Mouse (Mus musculus) hindbrain, embryonic 13.5 days (tissue): ENCODE results near the gene 2410015M20Rik. TPM values are rescaled to one million over a fixed set of nuclear protein-coding genes. Genes with fewer than 3 reads are reported as not detected.
"Not testable (repeated sequence)": the region's sequence is repeated elsewhere in the genome, so short reads cannot be mapped to it uniquely, and the experiment has no call there.

Experiments
- ATAC-seq: fragments of 200-750 bp; cut with Nextera tagmentation; 2 replicates; pipeline ENCODE4 v1.8.0; 2017; ENCODE audit warnings: moderate TSS enrichment; ENCODE audit not compliant: low FRiP score
- H3K27ac ChIP-seq: fragments of 300-500 bp; sonication (generic); 2 replicates; pipeline ENCODE4 v1.5.1; 2015; ENCODE audit warnings: inconsistent platforms, mild to moderate bottlenecking, moderate library complexity
- H3K27me3 ChIP-seq: fragments of 300-500 bp; sonication (generic); 2 replicates; pipeline ENCODE4 v1.6.1; 2015; ENCODE audit warnings: mild to moderate bottlenecking, inconsistent platforms
- H3K36me3 ChIP-seq: fragments of 300-500 bp; sonication (generic); 2 replicates; pipeline ENCODE4 v1.6.1; 2015; ENCODE audit warnings: mild to moderate bottlenecking, inconsistent platforms
- H3K4me1 ChIP-seq: fragments of 300-500 bp; sonication (generic); replicated peaks from 2 replicates; pipeline ENCODE4 v1.6.1; 2015; ENCODE audit warnings: inconsistent platforms
- H3K4me2 ChIP-seq: fragments of 300-500 bp; sonication (generic); 2 replicates; pipeline ENCODE4 v1.6.1; 2015; ENCODE audit warnings: inconsistent platforms, mild to moderate bottlenecking, moderate library complexity
- H3K4me3 ChIP-seq: fragments of 300-500 bp; sonication (generic); 2 replicates; pipeline ENCODE4 v1.5.1; 2015; ENCODE audit warnings: mild to moderate bottlenecking, inconsistent platforms
- H3K9ac ChIP-seq: fragments of 300-500 bp; sonication (generic); 2 replicates; pipeline ENCODE4 v1.6.1; 2015; ENCODE audit warnings: mild to moderate bottlenecking, inconsistent platforms
- H3K9me3 ChIP-seq: fragments of 300-500 bp; sonication (generic); 2 replicates; pipeline ENCODE4 v1.6.1; 2016; ENCODE audit warnings: inconsistent platforms
- WGBS: fragments of 180-500 bp; shearing (Covaris S2); methylation state at CpG from one replicate; pipeline ENCODE4 v1.1.7; 2015; 5-methylcytosine and 5-hydroxymethylcytosine counted together
- polyA plus RNA-seq: library from polyadenylated mRNA; unstranded; fragments of >200 nt; fragmentation: Nextera tagmentation; extraction: Ambion mirVana; gene quantifications from 2 replicates; pipeline ENCODE4 v1.2.1, GENCODE M21; 2015

The 2410015M20Rik gene
- polyA plus RNA-seq, result 204 and 212 TPM in 2 replicates

DNA sequence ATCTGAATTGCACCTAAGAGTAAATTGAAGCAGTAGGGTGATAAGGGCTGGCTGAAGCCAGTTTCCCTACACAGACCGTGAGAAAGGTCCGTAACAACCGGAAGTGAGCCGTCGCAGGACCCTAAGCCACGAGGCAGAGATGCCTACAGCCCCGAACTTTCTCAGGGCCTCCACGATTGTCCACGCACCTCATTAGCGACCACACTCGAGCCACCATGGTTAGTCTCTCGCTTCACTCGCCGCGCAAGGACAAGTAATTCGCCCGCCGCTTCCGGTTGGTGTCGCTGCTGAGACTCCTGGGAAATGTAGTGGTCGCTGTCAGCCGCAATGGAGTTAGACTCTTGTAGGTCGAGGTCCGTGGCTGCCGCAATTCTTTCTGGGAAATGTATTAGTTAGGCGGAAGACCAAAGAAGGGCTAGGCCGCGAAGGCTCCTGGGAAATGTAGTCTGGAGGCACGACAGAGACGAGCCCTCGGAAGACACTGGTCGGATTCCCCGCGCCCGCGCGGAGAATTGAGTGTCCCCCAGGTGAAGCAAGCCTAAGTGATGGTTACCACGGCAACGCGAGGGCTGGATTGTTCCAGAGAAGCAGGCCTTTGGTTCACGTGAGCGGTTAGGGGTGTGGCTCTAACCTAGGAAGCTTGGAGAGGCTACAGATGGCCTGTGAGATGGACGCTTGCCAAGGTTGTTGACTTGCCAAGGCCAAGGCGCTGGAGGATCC is at the start of gene 2410015M20Rik:
Gene 2410015M20Rik (minus strand): TSS at position 320 of the 720 bp plus-strand sequence.
- ATAC-seq, result peak; percentile 87
- WGBS, result under 1% methylated on average over 44 of the region's 44 CpGs
- peaks cover 38% of the 10 kb centered on the region for H3K4me1 ChIP-seq

DNA sequence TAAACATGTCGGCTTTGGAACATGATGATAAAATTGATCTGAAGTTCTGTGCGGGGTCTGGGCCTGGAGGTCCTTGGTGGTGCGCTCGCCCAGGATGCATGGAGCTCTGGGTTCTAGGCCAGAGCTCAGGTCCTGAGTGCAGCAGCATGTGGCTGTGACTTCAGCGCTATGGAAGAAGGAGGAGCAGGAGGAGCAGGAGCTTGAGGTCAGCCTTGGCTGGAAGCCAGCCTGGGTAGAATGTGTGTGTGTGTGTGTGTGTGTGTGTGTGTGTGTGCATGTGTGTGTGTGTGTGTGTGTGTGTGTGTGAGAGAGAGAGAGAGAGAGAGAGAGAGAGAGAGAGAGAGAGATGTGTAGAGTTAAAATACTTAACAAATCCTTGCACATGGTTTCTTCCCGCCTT is 46.6 kb upstream of the 2410015M20Rik start:
- Histone ChIP-seq H3K9ac (no peak overlapping the region), H3K9me3 (no peaks in the 10 kb centered on the region), H3K36me3 (no peaks in the 10 kb centered on the region), H3K4me3 (no peak overlapping the region), H3K27me3 (no peaks in the 10 kb centered on the region), H3K27ac (no peak overlapping the region), H3K4me2 (no peak overlapping the region), H3K4me1 (no peaks in the 10 kb centered on the region)
- no peak for ATAC-seq
- 84% methylated on average over 6 of the region's 6 CpGs for WGBS

More for the DNA sequence above, at the start of gene 2410015M20Rik:
- Histone ChIP-seq H3K36me3 (peaks cover 38% of the 10 kb centered on the region), H3K9me3 (no peaks in the 10 kb centered on the region), H3K4me3 (peak within 1 kb of the TSS; percentile 64), H3K9ac (peak within 1 kb of the TSS; percentile 85), H3K4me2 (peak within 1 kb of the TSS; percentile 84), H3K27me3 (no peaks in the 10 kb centered on the region), H3K27ac (peak within 1 kb of the TSS; percentile 89)

DNA sequence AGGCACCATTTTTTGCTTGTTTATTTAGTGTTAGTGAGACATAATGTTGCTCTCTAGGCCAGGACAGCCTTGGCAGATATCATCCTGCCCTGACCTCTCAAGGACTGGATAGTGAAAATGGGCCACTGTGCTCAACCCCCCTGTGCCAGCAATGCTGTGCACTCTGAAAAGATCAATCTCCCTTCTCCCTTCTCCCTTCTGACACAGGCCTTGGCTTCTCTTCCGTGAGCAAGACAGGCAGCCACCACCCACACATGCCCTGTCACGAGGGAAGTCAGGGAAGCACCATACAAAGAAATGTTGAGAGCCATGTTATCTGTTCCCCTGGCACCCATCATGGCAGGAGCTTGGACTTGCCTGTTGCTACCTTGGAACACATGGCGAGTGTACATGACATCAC is 45.7 kb upstream of the 2410015M20Rik start:
- H3K36me3 ChIP-seq, result no peaks in the 10 kb centered on the region
- no peaks in the 10 kb centered on the region for H3K4me1 ChIP-seq
- no peak overlapping the region for H3K9ac ChIP-seq
- no peak for ATAC-seq
- H3K27ac ChIP-seq, result no peak overlapping the region
- 91% methylated on average over 3 of the region's 3 CpGs for WGBS
- no peak overlapping the region for H3K4me3 ChIP-seq
- no peaks in the 10 kb centered on the region for H3K27me3 ChIP-seq
- H3K9me3 ChIP-seq, result no peaks in the 10 kb centered on the region
- no peak overlapping the region for H3K4me2 ChIP-seq

DNA sequence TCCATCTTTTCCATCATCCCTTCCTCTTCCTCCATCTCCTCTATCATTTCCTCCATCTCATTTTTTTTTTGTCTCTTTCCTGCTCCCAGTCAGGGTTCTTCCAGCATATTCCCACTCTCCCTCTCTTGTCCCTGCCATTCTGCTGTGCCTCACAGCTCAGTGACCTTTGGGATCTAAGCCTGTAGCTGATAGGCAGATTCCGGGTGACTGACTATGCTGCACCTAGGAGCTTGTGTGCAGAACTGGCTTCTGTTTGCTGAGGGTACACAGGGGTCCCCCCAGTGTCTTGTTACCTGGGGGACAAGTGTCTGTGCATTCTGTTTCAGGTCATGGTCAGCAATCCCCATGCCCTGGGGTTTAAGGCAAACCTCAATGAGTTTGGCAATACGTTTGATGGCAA is 45.2 kb upstream of the 2410015M20Rik start:
- H3K27me3 ChIP-seq, result no peaks in the 10 kb centered on the region
- H3K36me3 ChIP-seq, result no peaks in the 10 kb centered on the region
- 76% methylated on average over 2 of the region's 2 CpGs for WGBS
- H3K4me2 ChIP-seq, result no peak overlapping the region
- H3K9me3 ChIP-seq, result no peaks in the 10 kb centered on the region
- no peak overlapping the region for H3K27ac ChIP-seq
- no peak for ATAC-seq
- H3K4me3 ChIP-seq, result no peak overlapping the region
- H3K9ac ChIP-seq, result no peak overlapping the region
- H3K4me1 ChIP-seq, result no peaks in the 10 kb centered on the region

DNA sequence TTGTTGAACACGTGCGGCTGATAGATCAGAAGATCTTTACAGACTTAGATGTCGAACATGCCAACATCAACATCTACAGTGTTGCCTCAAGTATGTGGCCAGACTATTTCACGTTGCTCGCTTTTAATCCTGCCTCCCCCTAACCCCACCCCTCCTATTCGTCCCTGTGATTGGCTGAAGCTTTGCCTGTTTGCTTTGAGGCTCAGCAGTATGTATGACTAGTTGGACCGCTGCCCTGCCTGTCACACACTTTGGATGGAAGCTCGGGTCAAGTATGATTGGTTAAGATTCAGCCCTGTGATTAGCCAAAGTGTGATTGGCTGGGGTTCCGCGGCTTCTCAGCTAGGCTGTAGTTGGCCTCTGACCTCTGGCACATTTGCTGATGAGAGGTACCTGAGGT is 42.2 kb upstream of the 2410015M20Rik start:
- no peaks in the 10 kb centered on the region for H3K9me3 ChIP-seq
- H3K36me3 ChIP-seq, result no peaks in the 10 kb centered on the region
- no peak overlapping the region for H3K9ac ChIP-seq
- H3K4me2 ChIP-seq, result no peak overlapping the region
- WGBS, result 39% methylated on average over 10 of the region's 10 CpGs
- no peak overlapping the region for H3K27ac ChIP-seq
- ATAC-seq, result no peak
- no peak overlapping the region for H3K4me3 ChIP-seq
- no peaks in the 10 kb centered on the region for H3K27me3 ChIP-seq
- no peaks in the 10 kb centered on the region for H3K4me1 ChIP-seq

DNA sequence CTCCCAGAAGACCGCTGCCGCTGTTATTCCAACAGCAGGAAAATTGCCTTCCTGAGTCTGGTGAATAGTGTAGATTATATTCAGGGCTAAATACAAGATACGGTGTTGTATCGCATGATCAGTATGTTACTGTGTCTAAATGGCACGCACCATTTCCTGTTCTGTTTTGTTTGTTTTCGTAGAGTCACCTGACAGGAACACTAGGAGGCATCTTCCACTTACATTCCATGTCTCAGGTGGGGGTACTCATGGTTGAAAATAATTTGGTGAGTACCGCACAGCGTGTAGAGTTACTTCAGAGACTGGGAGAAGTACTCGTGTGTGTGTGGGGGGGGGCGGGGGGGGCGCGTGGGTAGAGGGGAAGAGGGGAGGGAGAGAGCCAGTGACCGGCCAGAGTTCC is 38.0 kb upstream of the 2410015M20Rik start:
- Histone ChIP-seq H3K27ac (no peak overlapping the region), H3K4me3 (no peak overlapping the region), H3K36me3 (no peaks in the 10 kb centered on the region), H3K4me1 (no peaks in the 10 kb centered on the region), H3K4me2 (no peak overlapping the region), H3K27me3 (no peaks in the 10 kb centered on the region), H3K9me3 (no peaks in the 10 kb centered on the region), H3K9ac (no peak overlapping the region)
- WGBS, result 76% methylated on average over 11 of the region's 13 CpGs
- no peak for ATAC-seq

DNA sequence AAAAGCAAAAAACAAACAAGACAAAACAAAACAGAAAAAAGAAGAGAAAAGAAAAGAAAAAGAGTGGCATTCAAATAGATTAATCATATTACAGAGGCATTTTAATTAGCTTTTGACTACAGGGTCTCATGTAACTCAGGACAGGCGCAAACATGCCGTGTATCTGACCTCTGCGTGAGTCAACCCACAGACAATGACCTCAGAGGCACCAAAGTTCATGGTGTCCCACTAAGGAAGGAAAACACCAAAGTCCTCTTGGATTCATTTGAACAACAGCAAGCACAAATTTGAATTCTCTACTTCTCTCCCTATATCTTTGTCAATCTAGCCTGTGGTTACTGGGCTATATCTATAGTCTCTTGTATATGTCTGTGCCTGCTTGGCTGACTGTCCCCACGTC is 33.7 kb upstream of the 2410015M20Rik start:
- 88% methylated on average over 4 of the region's 4 CpGs for WGBS
- H3K4me3 ChIP-seq, result no peak overlapping the region
- H3K36me3 ChIP-seq, result no peaks in the 10 kb centered on the region
- ATAC-seq, result no peak
- no peak overlapping the region for H3K9ac ChIP-seq
- no peak overlapping the region for H3K27ac ChIP-seq
- no peaks in the 10 kb centered on the region for H3K4me1 ChIP-seq
- H3K27me3 ChIP-seq, result no peaks in the 10 kb centered on the region
- no peaks in the 10 kb centered on the region for H3K9me3 ChIP-seq
- H3K4me2 ChIP-seq, result no peak overlapping the region

DNA sequence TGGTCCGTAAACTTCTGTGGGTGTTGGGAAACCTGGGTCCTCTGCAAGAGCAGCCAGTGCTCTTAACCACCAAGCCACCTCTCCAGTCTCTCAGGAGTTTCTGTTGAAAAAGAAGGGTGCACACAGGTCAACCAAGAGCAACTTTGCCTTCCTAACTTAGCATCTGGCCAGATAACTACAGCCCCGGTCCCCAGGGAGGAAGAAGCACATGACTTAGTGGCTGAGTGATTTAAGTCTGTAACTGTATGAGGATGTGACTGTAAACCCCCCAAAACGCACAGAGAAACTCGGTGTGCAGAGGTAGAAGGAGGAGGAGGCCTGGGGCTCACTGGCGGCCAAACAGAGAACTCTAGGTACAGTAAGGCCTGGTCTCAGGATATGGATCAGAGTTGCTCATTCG is 24.5 kb upstream of the 2410015M20Rik start:
- 81% methylated on average over 6 of the region's 6 CpGs for WGBS
- H3K4me2 ChIP-seq, result no peak overlapping the region
- no peaks in the 10 kb centered on the region for H3K36me3 ChIP-seq
- no peak overlapping the region for H3K27ac ChIP-seq
- no peak for ATAC-seq
- no peak overlapping the region for H3K4me3 ChIP-seq
- H3K9me3 ChIP-seq, result no peaks in the 10 kb centered on the region
- no peak overlapping the region for H3K9ac ChIP-seq
- H3K4me1 ChIP-seq, result no peaks in the 10 kb centered on the region
- 0 out of 2 replicates have a peak, but pooled peaks cover 3% of the 10 kb centered on the region for H3K27me3 ChIP-seq

DNA sequence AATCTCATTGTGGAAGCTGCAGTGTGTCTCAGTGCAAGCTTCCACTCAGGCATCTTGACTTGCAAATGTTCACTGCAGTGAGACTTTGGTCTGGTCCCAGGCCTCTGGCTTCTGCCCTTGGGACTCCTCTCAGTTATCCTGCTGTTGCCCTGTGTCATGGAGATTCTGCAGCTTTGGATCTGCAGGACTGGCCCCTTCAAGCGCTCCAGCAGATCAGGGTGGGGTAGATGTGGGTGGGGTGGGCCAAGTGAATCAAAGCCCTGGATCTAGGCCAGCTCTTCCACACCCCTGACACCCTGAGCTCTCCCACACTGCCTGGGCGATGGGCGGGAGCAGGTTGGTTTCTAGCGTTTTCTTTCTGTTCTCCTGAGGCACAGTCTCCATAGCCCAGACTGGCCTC is 22.2 kb upstream of the 2410015M20Rik start:
- WGBS, result 57% methylated on average over 4 of the region's 4 CpGs
- Histone ChIP-seq H3K9me3 (no peaks in the 10 kb centered on the region), H3K9ac (no peak overlapping the region), H3K27me3 (peaks cover 7% of the 10 kb centered on the region; the same call in 1 of the 2 replicates), H3K27ac (no peak overlapping the region), H3K4me1 (peaks cover 15% of the 10 kb centered on the region; the same call in 1 of the 2 replicates), H3K36me3 (no peaks in the 10 kb centered on the region), H3K4me2 (no peak overlapping the region), H3K4me3 (no peak overlapping the region)
- no peak for ATAC-seq

DNA sequence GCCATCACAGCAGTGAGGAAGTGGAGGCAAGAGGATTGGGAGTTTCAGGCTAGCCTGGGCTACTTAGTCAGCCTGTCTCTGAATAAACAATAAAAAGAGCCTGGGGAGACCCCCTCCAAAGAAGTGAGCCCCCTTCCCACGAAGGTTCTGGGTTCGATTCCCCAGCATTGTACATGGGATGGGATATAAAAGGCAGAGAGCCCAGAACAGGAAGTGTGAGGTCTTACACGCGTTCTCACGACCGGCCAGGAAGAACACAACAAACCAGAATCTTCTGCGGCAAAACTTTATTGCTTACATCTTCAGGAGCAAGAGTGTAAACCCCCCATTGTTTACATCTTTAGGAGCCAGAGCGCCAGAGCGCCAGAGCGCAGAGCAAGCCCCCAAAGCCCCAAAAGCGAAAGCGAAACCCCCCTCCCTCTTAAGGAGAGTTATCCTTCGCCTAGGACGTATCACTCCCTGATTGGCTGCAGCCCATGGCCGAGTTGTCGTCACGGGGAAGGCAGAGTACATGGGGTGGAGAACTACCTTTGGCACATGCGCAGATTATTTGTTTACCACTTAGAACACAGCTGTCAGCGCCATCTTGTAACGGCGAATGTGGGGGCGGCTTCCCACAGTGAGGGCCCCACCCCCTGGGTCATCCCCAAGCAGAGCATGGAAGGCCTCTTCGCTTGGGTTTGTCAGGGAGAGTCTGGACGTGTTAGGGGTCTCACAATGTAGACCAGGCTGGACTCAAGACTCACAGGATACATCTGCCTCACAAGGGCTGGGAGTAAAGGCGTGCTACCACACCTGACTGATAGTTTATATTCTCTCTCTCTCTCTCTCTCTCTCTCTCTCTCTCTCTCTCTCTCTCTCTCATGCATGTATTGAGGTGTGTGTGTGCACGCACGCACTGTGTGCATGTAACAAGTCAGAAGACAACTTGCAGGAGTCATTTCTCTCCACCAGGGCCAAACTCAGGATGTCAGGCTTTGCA is 20.5 kb upstream of the 2410015M20Rik start:
- peaks cover 27% of the 10 kb centered on the region for H3K4me1 ChIP-seq
- 92% methylated on average over 27 of the region's 27 CpGs for WGBS
- not testable (repeated sequence) for H3K4me2 ChIP-seq, ATAC-seq, H3K27me3 ChIP-seq, H3K9me3 ChIP-seq, H3K9ac ChIP-seq, H3K27ac ChIP-seq, H3K4me3 ChIP-seq, H3K36me3 ChIP-seq

DNA sequence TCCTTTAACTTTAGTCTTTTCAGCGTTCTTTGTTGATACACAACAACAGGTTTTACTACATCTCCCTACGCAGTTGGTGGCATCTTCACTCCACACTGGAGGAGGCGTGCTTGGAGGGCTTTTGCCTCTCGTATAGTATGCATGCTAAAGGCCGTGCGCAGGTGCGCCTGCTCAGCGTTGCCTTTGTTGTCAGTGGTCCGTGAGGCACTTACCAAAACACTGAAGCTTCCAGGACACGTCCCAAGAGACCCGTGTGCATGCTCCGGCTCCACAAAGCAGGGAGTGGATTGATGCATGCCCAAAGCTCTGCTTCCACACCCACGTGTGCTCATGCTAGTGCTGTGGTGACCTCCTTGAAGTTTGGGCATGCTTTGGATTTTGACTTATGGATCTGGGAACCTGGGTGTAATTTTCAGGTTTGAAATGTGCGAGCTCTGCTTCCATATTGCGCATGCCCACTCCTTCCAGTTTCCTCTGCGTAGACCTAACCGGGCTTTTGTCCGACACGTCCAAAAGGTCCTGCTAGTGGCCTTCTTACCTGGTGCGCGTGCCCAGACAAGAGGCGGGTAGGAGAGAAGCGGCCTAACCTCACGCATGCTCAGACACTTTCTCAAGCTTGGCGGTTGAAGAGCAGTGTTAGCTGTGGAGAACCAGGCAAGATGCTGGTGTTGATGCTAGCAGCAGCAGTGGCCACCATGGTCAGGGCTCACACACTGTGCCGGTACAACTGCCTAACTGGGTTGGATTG is 18.1 kb upstream of the 2410015M20Rik start, which contains the start of gene Catsperd:
Gene Catsperd (plus strand): TSS at position 614 of the 748 bp plus-strand sequence.
- Histone ChIP-seq H3K9me3 (no peaks in the 10 kb centered on the region), H3K9ac (peak within 1 kb of the TSS; percentile 88), H3K4me2 (peak within 1 kb of the TSS; percentile 97), H3K27ac (peak within 1 kb of the TSS; percentile 82), H3K4me1 (peaks cover 32% of the 10 kb centered on the region), H3K4me3 (peak within 1 kb of the TSS; percentile 93), H3K36me3 (peaks cover 20% of the 10 kb centered on the region), H3K27me3 (peaks cover 7% of the 10 kb centered on the region; the same call in 1 of the 2 replicates)
- 12% methylated on average over 26 of the region's 26 CpGs for WGBS
- peak; percentile 57 for ATAC-seq
